Mouse (Mus musculus): ENCODE measurements at regions not wholly inside any gene's neighbourhood (a gene's known extent, or its start where the extent isn't known, plus 50 kb on each side); places are given as distances from the start of the nearest gene placed in this dataset.

- H3K36me3 ChIP-seq (ENCODE audit: control insufficient read depth, insufficient read depth, low read length) = no peaks in the 10 kb centered on the region
- H3K4me3 ChIP-seq (ENCODE audit: extremely low read depth, insufficient read depth, insufficient read length) = no peak overlapping the region
- no peaks in the 10 kb centered on the region for H3K4me1 ChIP-seq (ENCODE audit: control insufficient read depth, insufficient read depth, insufficient read length)
- TF ChIP-seq CTCF (IDR thresholded peaks at IDR 0.05; ENCODE audit: extremely low read depth, insufficient read depth, insufficient read length, insufficient replicate concordance) (no peak), POLR2A (IDR thresholded peaks at IDR 0.05; ENCODE audit: low read depth, low read length) (no peak)
- no peak overlapping the region for H3K27ac ChIP-seq (ENCODE audit: insufficient read depth, low read length)
- no peak for DNase-seq (ENCODE audit: low read depth in 1 of 2, low spot score in 2 of 2)
- no peaks in the 10 kb centered on the region for H3K27me3 ChIP-seq (ENCODE audit: control insufficient read depth, insufficient read depth, low read length)
Observed at GRCm38 (mm10) chr10:38538766-38539165, 282.8 kb downstream of the Rfpl4b start.

DNA sequence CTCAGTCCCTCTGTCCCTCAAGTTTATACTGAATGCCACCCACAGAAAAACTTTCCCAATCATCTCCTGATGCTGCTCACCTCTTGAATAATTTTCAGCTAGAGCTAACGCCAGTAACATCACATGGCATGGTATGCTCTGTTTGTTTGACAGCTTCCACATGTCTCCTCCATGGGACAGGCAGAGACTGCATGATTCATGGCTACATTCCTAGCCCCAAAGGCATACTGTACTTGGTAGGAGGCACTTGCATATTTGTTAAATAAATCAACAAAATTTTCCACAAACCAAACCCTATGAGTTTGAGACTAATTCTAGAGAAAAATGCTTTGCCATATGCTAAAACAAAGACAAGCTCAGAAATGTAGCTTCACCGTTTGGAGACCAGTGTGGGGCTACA lies 304.9 kb downstream of the Rfpl4b start:
- Histone ChIP-seq H3K4me1 (ENCODE audit: control insufficient read depth, insufficient read depth, insufficient read length) (no peaks in the 10 kb centered on the region), H3K27me3 (ENCODE audit: control insufficient read depth, insufficient read depth, low read length) (no peaks in the 10 kb centered on the region), H3K36me3 (ENCODE audit: control insufficient read depth, insufficient read depth, low read length) (no peaks in the 10 kb centered on the region), H3K4me3 (ENCODE audit: extremely low read depth, insufficient read depth, insufficient read length) (no peak overlapping the region), H3K27ac (ENCODE audit: insufficient read depth, low read length) (no peak overlapping the region)
- DNase-seq (ENCODE audit: low read depth in 1 of 2, low spot score in 2 of 2) = no peak
- whole genome bisulfite sequencing = 72% methylated on average over 2 of the region's 2 CpGs
- TF ChIP-seq POLR2A (IDR thresholded peaks at IDR 0.05; ENCODE audit: low read depth, low read length) (no peak), CTCF (IDR thresholded peaks at IDR 0.05; ENCODE audit: extremely low read depth, insufficient read depth, insufficient read length, insufficient replicate concordance) (no peak)

Data from spleen, adult 2 months (tissue).